Mouse (Mus musculus) adrenal gland, adult 8-10 months (tissue): Measurements from ENCODE around the gene 2610028H24Rik. TPM values are rescaled to one million over a fixed set of nuclear protein-coding genes. Genes with fewer than 3 reads are reported as not detected.

Experiments
- DNase-seq: peaks from one replicate; pipeline ENCODE4 v3.0.0; 2022
- total RNA-seq, 4 experiments: library from RNA; stranded (reverse); gene quantifications; 2 replicates each; pipeline ENCODE4 v1.2.4; 2022

The 2610028H24Rik gene
- not detected for total RNA-seq

GRCm38 (mm10) chr10:76448851-76449250 lies at the start of gene 2610028H24Rik:
2610028H24Rik (plus strand) TSS chr10:76449081.
- DNase-seq = no peak

DNA sequence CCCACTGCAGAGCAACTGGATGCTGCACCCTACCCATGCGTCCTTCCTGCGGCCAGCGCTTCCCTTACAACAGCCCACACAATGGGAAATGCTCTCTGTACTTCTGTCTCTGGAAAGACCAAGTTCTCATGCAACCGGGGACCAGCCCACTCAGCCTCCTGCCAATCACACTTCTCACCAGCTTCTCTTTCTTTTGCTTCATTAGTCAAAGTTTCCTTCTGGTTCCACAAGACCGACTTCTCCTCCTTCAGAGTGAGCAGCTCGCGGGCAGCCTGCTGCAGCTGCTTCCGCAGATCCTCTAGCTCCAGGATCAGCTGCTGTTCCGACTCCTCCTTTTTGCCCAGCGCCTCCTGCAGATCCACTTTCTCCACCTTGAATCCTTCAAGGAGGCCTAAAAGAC lies 40.4 kb upstream of the 2610028H24Rik start:
- DNase-seq = no peak

DNA sequence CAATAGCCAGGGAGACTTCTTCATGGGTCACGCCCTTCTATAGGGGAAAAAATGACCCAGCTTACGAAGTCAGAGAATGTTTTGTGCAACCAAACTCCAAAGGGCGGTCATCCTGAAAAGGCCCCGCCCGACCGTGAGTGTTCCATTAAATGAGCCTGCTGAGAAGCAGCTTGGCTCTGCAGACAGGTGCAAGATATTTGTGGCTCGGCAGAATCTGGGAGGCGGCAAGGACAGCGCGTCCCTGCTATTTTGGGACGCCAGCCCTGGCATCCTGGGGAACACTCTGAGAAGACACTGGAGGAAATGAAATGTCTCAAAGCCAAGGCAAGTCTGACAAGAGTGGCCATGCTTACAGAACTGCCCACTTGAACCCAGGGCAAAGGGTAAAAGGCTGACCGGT lies 32.1 kb upstream of the 2610028H24Rik start:
- no peak for DNase-seq

GRCm38 (mm10) chr10:76425674-76426073 lies 23.2 kb upstream of the 2610028H24Rik start:
- no peak for DNase-seq

DNA sequence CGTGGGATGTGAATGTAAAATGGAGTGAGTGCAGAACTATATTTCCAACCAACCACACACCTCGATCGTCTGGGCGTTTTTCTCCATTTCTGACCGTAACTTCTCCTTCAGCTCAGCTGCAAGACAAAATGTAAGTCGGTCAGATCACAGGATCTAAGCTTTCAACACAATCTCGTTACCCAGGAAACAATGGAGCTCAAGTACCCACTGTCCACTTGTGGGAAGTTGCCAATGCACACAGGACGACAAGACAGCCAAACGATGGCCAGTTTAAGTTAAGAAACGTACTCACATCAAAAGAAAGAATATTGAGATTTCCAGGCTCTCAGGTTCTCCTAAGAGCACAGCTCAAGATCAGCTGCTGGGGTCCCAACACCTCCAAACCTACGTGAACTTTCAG lies 15.0 kb upstream of the 2610028H24Rik start:
- no peak for DNase-seq

GRCm38 (mm10) chr10:76439107-76439890 lies 9.6 kb upstream of the 2610028H24Rik start:
- DNase-seq = no peak

DNA sequence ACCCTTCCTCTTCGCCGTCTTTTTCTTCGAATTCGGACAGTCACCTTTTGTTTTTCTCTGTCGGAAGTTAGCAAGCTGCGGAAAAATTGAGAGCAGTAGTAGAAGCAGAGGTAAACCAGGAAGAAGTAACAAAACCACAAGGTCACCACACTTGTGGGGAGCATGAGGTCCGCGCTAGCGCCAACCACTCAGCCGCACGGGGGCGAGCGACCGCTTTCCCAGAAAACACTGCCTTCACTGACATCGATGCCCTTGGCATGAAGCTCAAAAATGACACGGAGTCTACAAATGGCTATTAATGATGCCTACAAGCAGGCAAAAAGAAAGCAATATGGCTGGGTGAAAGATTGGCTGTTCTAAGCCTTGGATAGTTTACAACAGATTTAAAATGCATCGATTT lies 8.6 kb upstream of the 2610028H24Rik start, which contains the start of gene AC141477.1:
TSS of gene AC141477.1 (minus strand) at position 164 of the 400 bp plus-strand sequence.
- no peak for DNase-seq

DNA sequence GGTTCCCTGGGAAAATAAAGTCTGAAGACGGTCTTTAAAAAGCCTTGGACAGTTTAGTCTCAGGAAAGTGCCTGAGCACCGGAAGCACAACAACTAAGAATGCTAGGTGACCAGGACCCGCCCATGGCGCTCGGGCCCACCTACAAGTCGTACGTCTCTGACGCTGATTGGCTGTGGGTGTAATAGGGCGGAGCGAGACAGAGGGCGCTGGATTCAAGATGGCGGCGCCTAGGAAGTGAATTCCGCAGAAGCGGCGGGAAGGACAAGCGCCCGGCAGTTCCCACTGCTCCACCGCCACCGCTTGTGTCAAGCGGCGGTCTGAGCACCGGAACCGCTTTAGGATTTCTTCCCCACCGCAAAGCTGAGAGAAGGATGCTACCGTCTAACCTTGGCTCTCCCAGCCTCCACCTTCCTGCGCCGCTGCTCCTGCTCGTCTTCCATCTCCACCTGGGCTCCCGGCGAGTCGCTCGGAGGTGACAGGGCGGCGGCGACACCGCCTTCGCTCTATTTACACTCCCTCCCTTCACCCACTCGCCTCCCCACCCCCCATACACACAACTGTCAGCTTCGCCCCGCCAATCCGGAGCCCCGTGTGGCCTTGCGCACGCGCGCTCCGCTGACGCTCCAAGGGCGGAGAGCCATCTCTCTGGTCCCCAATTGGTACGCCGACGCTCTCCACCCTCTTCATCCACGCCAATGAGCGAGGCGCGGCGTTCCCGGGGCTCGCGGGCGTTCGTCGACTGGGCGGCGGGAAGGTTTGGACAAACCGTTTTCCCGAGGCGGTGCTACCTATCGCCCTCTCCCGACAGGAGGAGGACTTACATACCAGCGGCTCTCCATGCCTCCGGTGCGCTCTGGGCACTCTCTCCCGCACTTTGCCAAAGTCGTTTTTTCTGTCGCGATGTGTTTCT lies 6.4 kb upstream of the 2610028H24Rik start, which contains the start of gene Pcnt:
TSS of gene Pcnt (minus strand) at position 609 of the 911 bp plus-strand sequence.
- peak; percentile 97 for DNase-seq

DNA sequence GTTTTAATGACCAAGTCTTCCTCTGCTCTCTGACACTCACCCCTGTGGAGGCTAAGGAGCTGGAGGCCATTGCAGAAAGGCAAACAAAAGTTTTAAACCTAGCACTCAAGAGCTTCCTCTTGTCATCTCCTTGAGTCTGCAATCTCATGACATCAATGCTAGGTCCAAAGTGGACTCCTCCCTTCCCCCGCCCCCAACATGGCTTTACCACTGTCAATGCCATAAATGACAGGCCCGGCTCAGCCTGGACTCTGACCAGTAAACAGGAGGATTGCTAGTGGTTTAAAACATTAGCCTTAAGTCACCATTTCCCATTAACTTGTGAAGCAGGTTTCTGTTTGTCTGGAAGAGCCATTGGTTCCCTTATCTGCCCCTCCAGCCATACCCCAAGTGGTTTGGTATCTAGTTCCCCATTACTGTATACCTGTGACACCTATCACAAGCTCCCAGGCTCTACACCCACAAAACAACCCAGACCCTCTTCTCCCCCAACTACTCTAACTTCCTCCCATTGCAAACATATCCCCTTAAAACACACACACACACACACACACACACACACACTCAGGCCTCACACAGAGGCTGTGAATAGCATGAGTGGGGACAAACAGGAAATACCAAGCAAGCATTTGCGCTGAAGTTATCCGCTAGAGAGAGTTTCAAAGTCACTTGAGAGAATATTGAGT lies 2.7 kb upstream of the 2610028H24Rik start:
- DNase-seq = no peak

- no peak for DNase-seq
These were observed 1.3 kb upstream of the 2610028H24Rik start for GRCm38 (mm10) chr10:76447406-76448229.

GRCm38 (mm10) chr10:76455289-76455688 lies 6.4 kb downstream of the 2610028H24Rik start:
- DNase-seq = no peak

DNA sequence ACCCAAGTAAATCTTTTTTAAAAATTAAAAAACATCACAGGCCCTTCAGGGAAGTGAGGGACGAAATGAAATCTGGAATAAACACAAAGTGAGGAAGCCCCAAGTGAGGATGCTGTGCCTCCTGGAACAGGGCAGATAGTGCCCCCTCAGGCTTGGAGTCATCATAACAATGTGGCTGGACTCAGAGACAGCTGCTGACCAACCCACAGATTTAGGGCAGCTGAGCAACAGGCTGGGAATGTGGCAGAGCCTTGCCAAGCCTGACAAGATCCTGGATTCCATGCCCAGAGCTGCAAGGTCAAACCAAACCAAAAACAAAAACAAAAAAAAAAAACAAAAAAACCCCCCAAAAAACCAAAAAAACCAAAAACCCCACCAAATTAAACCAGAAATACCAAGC lies 12.4 kb downstream of the 2610028H24Rik start:
- no peak for DNase-seq

GRCm38 (mm10) chr10:76462312-76462711 lies 13.4 kb downstream of the 2610028H24Rik start:
- no peak for DNase-seq

- no peak for DNase-seq
These were observed 13.8 kb downstream of the 2610028H24Rik start for GRCm38 (mm10) chr10:76462721-76463120.

DNA sequence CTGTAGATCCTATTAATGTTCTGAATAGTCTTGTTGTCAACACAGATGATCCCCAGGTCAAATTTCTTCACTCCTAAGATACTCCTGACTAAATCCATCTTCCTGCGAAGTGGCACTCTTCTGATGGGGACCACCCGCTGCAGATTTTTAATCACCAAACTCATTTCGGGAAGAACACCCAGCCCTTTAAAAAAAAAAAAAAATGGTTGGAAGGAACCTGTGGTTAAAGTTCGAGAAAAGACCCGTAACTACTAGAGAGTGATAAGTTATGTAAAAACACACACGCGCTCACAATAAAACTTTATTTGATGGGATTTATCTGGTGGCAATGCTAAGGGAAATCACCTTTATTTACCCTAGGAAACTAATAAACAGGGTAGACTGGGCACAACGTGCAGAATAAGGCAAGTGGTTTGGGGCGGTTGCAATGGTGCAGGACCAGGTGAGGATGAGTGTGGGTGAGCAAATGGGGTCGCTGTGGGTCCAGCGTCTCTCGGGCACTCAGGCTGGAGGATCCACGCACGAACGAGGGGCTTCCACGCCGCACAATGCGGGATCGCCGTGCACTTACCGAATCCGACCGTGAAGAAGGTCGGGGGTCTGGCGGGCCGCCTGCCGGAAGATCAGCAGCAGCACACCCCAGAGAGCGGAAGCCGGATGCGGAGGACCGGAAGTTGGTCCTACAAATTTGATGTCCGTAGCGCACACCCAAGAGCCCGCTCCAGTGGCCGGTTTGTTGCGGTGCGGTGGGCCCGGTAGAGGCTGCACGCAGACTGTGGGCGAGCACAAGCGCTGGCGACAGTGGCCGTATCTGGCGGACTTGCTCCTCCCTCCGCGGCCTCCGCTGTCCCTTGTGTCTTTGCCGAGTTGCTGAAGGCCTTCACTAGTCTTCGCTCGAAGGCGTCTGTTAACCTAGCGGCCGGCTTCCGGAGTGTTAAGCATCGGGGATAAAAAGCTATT lies 19.6 kb downstream of the 2610028H24Rik start, which contains the start of the genes Mcm3ap and Ybey:
TSS of gene Mcm3ap (plus strand) at position 725 of the 960 bp plus-strand sequence.
TSS of gene Ybey (minus strand) at position 912 of the 960 bp plus-strand sequence.
- DNase-seq = peak; percentile 77

GRCm38 (mm10) chr10:76473759-76474158 lies 24.9 kb downstream of the 2610028H24Rik start:
- DNase-seq = no peak

DNA sequence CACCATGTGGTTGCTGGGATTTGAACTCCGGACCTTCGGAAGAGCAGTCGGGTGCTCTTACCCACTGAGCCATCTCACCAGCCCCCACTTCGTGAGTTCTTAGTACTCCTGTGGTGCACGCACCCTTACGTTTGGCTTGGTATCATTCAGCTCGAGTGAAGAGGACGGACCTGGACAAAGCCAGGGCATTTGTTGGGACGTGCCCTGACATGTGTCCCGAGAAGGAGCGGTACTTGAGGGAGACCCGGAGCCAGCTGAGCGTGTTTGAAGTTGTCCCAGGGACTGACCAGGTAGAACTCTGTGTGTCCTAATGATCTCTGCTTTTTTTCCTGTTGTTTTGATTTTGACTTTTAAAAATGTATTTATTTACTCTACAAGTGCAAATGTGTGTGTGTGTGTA lies 32.0 kb downstream of the 2610028H24Rik start:
- no peak for DNase-seq

DNA sequence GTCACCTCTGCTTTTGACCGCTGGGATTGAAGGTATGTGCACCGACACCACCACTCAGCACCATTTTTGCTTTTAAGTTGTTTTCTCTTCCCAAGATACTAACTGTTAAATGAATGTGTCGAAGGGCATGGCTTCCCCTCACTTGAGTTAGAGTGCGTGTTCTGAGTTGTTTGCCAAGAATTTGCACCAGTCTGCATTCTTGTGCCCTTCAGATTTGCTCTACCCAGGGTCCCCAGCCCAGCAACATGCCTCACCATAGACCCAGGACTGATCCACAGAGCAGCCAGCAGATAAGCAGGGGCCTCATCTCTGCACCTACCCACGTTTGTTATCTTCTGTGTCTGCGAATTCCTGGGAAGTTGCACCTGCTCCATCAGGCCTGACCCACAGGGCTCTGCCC lies 32.6 kb downstream of the 2610028H24Rik start:
- DNase-seq = no peak

DNA sequence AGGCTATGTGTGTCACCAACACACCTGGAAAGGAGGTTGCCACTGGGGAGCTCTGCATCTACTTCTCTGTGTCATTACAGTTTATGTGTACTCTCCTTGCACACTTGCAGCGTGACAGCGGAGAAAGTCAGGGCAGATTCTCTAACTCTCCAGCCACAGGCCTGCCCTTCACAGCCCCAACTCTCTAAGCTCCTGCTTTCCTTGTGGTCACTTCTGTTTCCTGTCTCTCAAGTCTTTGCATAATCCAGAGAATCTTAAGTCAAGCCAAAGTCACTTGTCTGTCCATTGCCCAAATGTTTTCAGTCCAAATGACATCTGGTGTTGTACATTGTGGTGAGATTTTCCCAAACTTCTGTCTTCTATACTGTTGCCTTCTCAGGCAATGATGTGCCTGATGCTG lies 37.4 kb downstream of the 2610028H24Rik start:
- DNase-seq = no peak

- DNase-seq = no peak
These were observed 39.4 kb downstream of the 2610028H24Rik start for GRCm38 (mm10) chr10:76488265-76488664.
